Mouse (Mus musculus): ENCODE data around the gene Dgkz. TPM values are rescaled to one million over a fixed set of nuclear protein-coding genes. Genes with fewer than 3 reads are reported as not detected.

The Dgkz gene
- polyA plus RNA-seq, 1 experiment = 106 TPM

DNA sequence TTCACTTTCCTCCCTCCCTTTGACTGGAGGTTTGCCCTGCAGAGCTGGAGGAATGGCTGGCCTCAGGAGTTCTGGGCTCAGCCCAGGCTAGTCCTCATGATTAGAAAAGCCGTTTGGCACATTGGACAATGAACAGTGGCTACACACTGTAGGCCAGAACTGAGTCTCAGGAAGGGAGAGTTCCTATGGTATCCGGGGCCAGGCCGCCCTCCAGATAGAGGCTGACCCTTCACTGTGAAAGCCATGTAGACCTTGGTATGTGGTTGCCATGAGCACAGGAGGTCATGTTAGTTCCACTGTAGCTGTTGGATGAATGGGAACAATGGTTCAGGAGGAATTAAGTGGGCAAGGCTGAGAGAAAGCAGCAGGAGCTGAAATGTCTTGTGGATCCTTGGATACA, 17.7 kb upstream of the Dgkz start:
- H3K27me3 ChIP-seq (replicated peaks; ENCODE audit: control insufficient read depth, insufficient read depth, low read length) = no peaks in the 10 kb centered on the region
- H3K36me3 ChIP-seq (ENCODE audit: control insufficient read depth, insufficient read depth, low read length) = no peaks in the 10 kb centered on the region
- no peak overlapping the region for H3K27ac ChIP-seq (ENCODE audit: insufficient read depth, low read depth, low read length)
- no peak for DNase-seq
- TF ChIP-seq CTCF (conservative IDR thresholded peaks at IDR 0.05; ENCODE audit: insufficient read depth, insufficient read length, low read depth, low read length) (no peak), POLR2A (IDR thresholded peaks at IDR 0.05; ENCODE audit: low read depth, low read length) (no peak)
- peaks cover 7% of the 10 kb centered on the region for H3K4me1 ChIP-seq (ENCODE audit: control insufficient read depth, insufficient read depth, low read length)
- H3K4me3 ChIP-seq (ENCODE audit: insufficient read depth, low read depth, low read length) = no peak overlapping the region
- 85% methylated on average over 3 of the region's 3 CpGs for WGBS

DNA sequence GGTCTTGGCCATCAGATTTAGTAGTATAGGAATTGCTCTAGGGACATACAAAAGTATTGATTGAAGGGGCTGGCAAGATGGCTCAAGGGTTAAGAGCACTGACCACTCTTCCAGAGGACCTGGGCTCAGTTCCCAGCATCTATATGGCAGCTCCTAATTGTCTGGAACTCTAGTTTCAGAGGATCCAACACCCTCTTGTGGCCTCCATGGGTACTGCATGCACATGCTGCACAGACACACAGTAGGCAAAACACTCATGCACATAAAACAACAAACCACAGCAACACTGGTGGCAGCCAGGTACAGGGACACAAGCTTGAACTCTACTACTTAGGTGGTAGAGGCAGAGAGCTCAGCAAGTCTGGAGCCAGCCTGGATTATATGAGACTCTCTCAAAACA, 14.1 kb upstream of the Dgkz start:
- Histone ChIP-seq H3K27me3 (replicated peaks; ENCODE audit: control insufficient read depth, insufficient read depth, low read length) (no peaks in the 10 kb centered on the region), H3K27ac (ENCODE audit: insufficient read depth, low read depth, low read length) (no peak overlapping the region), H3K4me3 (ENCODE audit: insufficient read depth, low read depth, low read length) (no peak overlapping the region), H3K4me1 (ENCODE audit: control insufficient read depth, insufficient read depth, low read length) (peaks cover 3% of the 10 kb centered on the region; the same call in 1 of the 2 replicates), H3K36me3 (ENCODE audit: control insufficient read depth, insufficient read depth, low read length) (no peaks in the 10 kb centered on the region)
- TF ChIP-seq POLR2A (IDR thresholded peaks at IDR 0.05; ENCODE audit: low read depth, low read length) (no peak), CTCF (conservative IDR thresholded peaks at IDR 0.05; ENCODE audit: insufficient read depth, insufficient read length, low read depth, low read length) (peak; percentile 39)
- no peak for DNase-seq

DNA sequence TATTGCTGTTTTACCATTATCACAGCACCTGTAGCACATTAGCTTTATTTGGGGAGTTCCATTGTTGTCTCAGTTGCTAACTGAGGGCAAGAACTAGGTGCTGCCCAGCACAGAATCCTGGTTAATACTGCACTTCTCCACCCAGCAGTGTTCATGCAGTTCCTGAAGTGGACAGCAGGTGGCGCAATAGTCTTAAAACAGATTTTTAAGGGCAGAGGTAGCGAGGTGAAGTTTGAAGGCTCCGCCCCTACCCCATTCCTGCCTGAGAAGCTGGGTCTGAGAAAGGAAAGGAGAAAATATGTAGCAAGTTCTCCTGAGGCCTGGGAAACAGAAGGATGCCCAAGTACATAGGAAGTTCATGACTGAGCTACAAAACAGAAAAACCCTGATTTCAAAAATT, 11.9 kb upstream of the Dgkz start:
- WGBS = 5% methylated on average over 3 of the region's 3 CpGs
- H3K4me1 ChIP-seq (ENCODE audit: control insufficient read depth, insufficient read depth, low read length) = peaks cover 3% of the 10 kb centered on the region; the same call in 1 of the 2 replicates
- no peak for TF ChIP-seq POLR2A (IDR thresholded peaks at IDR 0.05; ENCODE audit: low read depth, low read length)
- TF ChIP-seq CTCF (conservative IDR thresholded peaks at IDR 0.05; ENCODE audit: insufficient read depth, insufficient read length, low read depth, low read length) = peak; percentile 89
- H3K4me3 ChIP-seq (ENCODE audit: insufficient read depth, low read depth, low read length) = no peak overlapping the region
- H3K27ac ChIP-seq (ENCODE audit: insufficient read depth, low read depth, low read length) = no peak overlapping the region
- H3K36me3 ChIP-seq (ENCODE audit: control insufficient read depth, insufficient read depth, low read length) = no peaks in the 10 kb centered on the region
- DNase-seq = peak; percentile 92
- no peaks in the 10 kb centered on the region for H3K27me3 ChIP-seq (replicated peaks; ENCODE audit: control insufficient read depth, insufficient read depth, low read length)

DNA sequence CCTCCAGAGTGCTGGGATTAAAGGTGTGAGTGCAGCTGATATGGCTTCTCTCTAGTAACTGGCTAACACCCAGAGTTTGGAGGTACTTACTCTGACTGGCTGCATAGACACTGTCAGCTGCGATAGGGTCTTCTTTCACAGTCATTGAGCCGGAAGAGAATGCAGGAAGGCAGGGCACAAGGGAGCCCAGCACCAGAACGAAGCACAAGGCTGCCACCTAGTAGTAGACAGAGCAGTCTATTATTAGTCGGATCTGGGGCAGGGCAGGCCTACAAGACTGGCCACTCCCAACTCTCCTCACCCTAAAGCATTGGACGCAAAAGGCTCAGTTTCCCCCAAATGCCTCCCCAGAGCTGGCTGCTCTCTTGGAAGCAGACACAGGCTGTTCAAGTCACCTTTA, 10.4 kb upstream of the Dgkz start:
- peak; percentile 58 for DNase-seq
- no peak overlapping the region for H3K27ac ChIP-seq (ENCODE audit: insufficient read depth, low read depth, low read length)
- peaks cover 3% of the 10 kb centered on the region; the same call in 1 of the 2 replicates for H3K4me1 ChIP-seq (ENCODE audit: control insufficient read depth, insufficient read depth, low read length)
- WGBS = 19% methylated on average over 5 of the region's 5 CpGs
- H3K4me3 ChIP-seq (ENCODE audit: insufficient read depth, low read depth, low read length) = no peak overlapping the region
- no peaks in the 10 kb centered on the region for H3K36me3 ChIP-seq (ENCODE audit: control insufficient read depth, insufficient read depth, low read length)
- peak; percentile 49 for TF ChIP-seq CTCF (conservative IDR thresholded peaks at IDR 0.05; ENCODE audit: insufficient read depth, insufficient read length, low read depth, low read length)
- no peak for TF ChIP-seq POLR2A (IDR thresholded peaks at IDR 0.05; ENCODE audit: low read depth, low read length)
- H3K27me3 ChIP-seq (replicated peaks; ENCODE audit: control insufficient read depth, insufficient read depth, low read length) = no peaks in the 10 kb centered on the region

DNA sequence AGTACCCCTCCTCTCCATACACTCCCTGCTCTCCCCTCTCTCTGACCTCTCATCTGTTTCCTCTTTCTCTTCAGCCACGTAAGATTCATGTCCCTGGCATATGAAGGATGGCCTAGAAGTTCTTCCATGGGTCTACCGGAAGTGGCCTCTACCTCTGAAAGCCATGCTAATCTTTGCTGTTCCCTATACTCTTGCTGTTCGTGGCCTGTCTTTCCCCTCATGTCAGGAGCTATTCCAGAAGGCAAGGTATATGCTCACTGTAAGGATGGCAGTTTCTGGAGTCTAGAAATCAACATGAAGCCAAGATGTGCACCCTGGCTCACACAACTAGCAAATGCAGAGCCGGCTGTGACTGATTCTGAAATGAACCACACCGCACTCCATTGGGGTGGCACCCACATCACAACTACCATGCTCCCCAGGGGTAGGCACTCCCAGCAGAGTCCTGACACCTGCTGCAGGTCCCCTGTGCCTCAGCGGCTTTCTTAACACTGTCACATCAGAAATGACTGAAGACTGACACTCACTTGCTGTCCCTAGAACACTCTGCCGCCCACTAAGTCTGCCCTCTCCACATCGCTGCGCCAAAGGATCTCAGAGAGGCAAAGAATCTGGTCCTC, 9.4 kb upstream of the Dgkz start:
- peaks cover 3% of the 10 kb centered on the region; the same call in 1 of the 2 replicates for H3K4me1 ChIP-seq (ENCODE audit: control insufficient read depth, insufficient read depth, low read length)
- TF ChIP-seq CTCF (conservative IDR thresholded peaks at IDR 0.05; ENCODE audit: insufficient read depth, insufficient read length, low read depth, low read length) (no peak), POLR2A (IDR thresholded peaks at IDR 0.05; ENCODE audit: low read depth, low read length) (no peak)
- WGBS = 57% methylated on average over 9 of the region's 9 CpGs

DNA sequence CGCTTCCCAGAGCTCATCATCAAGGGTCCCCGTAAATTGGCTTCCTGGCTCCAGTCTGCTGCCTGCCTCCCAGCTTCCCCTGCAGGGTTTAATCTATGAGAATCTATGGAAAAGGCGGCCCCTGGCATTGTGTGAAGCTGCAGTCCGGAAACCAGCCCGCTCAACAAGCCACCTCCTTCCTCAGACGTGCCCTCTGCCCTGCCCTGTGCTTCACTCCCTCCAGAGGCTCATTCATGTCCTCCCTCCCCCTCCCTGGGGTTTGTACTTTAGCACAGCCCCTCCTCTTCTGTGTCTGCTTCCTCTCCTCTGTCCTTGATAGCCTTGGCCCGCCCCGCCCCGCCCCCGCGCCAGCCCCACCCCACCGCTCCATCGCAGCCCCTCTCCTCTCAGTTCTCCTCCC, 8.8 kb upstream of the Dgkz start:
- no peaks in the 10 kb centered on the region for H3K27me3 ChIP-seq (replicated peaks; ENCODE audit: control insufficient read depth, insufficient read depth, low read length)
- DNase-seq = peak; percentile 95
- 10% methylated on average over 10 of the region's 13 CpGs for WGBS
- peak overlapping the region; percentile 46; the same call in 1 of the 2 replicates for H3K27ac ChIP-seq (ENCODE audit: insufficient read depth, low read depth, low read length)
- TF ChIP-seq POLR2A (IDR thresholded peaks at IDR 0.05; ENCODE audit: low read depth, low read length) = peak; percentile 8
- no peak for TF ChIP-seq CTCF (conservative IDR thresholded peaks at IDR 0.05; ENCODE audit: insufficient read depth, insufficient read length, low read depth, low read length)
- peaks cover 3% of the 10 kb centered on the region; the same call in 1 of the 2 replicates for H3K4me1 ChIP-seq (ENCODE audit: control insufficient read depth, insufficient read depth, low read length)
- no peaks in the 10 kb centered on the region for H3K36me3 ChIP-seq (ENCODE audit: control insufficient read depth, insufficient read depth, low read length)
- H3K4me3 ChIP-seq (ENCODE audit: insufficient read depth, low read depth, low read length) = no peak overlapping the region

More for the DNA sequence above, 9.4 kb upstream of the Dgkz start:
- H3K4me3 ChIP-seq (ENCODE audit: insufficient read depth, low read depth, low read length) = no peak overlapping the region
- no peaks in the 10 kb centered on the region for H3K36me3 ChIP-seq (ENCODE audit: control insufficient read depth, insufficient read depth, low read length)
- DNase-seq = no peak
- peak overlapping the region; percentile 13; the same call in 1 of the 2 replicates for H3K27ac ChIP-seq (ENCODE audit: insufficient read depth, low read depth, low read length)
- H3K27me3 ChIP-seq (replicated peaks; ENCODE audit: control insufficient read depth, insufficient read depth, low read length) = no peaks in the 10 kb centered on the region

DNA sequence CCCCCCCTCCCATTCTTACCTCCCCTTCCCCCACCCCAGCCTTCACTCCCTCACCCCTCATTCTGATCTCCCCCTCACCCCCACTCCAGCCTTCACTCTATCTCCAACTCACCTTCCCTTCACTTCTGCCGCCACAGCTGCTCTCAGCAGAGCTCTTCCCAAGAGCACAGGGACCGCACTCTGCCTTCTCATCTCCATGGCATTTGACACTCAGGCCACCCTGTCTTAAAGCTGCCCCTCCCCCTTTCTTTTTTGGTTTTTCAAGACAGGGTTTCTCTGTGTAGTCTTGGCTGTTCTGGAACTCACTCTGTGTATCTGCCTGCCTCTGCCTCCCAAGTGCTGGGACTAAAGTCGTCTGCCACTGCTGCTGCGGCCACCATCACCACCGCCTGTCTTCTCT, 5.2 kb upstream of the Dgkz start:
- TF ChIP-seq CTCF (conservative IDR thresholded peaks at IDR 0.05; ENCODE audit: insufficient read depth, insufficient read length, low read depth, low read length) (no peak), POLR2A (IDR thresholded peaks at IDR 0.05; ENCODE audit: low read depth, low read length) (no peak)
- H3K4me1 ChIP-seq (ENCODE audit: control insufficient read depth, insufficient read depth, low read length) = no peaks in the 10 kb centered on the region
- no peak overlapping the region for H3K4me3 ChIP-seq (ENCODE audit: insufficient read depth, low read depth, low read length)
- 0 out of 2 replicates have a peak, but pooled peaks cover 4% of the 10 kb centered on the region for H3K27me3 ChIP-seq (replicated peaks; ENCODE audit: control insufficient read depth, insufficient read depth, low read length)
- no peaks in the 10 kb centered on the region for H3K36me3 ChIP-seq (ENCODE audit: control insufficient read depth, insufficient read depth, low read length)
- DNase-seq = no peak
- WGBS = 85% methylated on average over 5 of the region's 5 CpGs
- H3K27ac ChIP-seq (ENCODE audit: insufficient read depth, low read depth, low read length) = no peak overlapping the region

All from kidney, adult 2 months (tissue).